Comparison of ENCODE assay signal across 9 mouse cellular contexts in genomic region chr9:32072778-32073177, GRCm38 (mm10).
"Had no signal": no experiment of that assay in that cellular context is flagged by ENCODE, and none has a peak within 500 bp of the region (broad histone marks: within the 10 kb centered on the region; RNA-seq: fewer than 3 reads in every experiment).

No protein-coding gene starts in this region.

- ATAC-seq: lung, postnatal 0 days; midbrain, embryonic 16.5 days had no signal

- DNase-seq: lung, adult 18-20 months; lung, postnatal 14 days; lung, postnatal 36 days; midbrain, embryonic 14.5 days; right cerebral cortex, postnatal 14 days; thymus, postnatal 14 days; thymus, postnatal 36 days had no signal
